Mouse (Mus musculus): ENCODE results near the gene Nicn1. TPM values are rescaled to one million over a fixed set of nuclear protein-coding genes. Genes with fewer than 3 reads are reported as not detected.
"Not testable (repeated sequence)": the region's sequence is repeated elsewhere in the genome, so short reads cannot be mapped to it uniquely, and the experiment has no call there.

The Nicn1 gene
- total RNA-seq (2021) = 10 to 100 TPM; 20.3 to 24.2 TPM

DNA sequence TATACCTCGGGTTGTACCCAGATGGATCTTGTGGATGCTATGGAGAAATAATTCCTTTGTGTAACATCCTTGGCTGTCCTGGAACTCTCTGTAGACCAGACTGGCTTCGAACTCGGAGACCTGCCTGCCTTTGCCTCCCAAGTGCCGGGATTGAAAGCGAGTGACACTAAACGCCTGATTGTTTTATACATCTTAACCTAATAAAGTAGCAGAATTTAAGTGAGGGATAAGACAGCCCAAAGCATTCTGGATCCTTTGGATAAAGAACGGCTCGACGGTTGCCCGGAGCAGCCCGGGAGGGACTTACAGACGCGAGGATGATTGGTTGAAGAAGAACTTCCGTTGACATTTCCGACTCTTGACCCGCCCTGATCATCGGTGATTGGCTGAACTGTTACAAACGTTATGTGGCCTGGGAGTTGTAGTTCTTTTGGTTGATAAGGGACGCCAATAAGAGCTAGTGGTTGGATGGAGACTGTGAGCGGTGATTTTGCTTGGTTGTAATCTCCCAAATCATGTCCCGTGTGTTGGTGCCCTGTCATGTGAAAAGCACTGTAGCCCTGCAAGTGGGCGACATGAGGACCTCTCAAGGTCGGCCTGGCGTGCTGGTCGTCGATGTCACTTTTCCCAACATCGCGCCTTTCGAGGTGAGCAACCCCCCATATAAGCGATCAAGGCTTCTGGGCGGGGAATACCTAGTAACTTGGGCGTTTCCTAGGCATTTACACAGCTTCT is at the start of gene Nicn1:
Nicn1 (plus strand) TSS at position 414 of the 735 bp plus-strand sequence.
- DNase-seq (ENCODE audit: low spot score) = peak; percentile 87
- intact Hi-C loops (cut with DNase I) = loop anchor here (10.0 kb wide), 1 partner anchor 415 kb away; the partner anchor contains the start of gene Rbm6

- intact Hi-C loops (cut with DNase I) = no loop called here
- DNase-seq (ENCODE audit: low spot score) = no peak
These were observed 45.7 kb upstream of the Nicn1 start for GRCm38 (mm10) chr9:108244540-108244939.

DNA sequence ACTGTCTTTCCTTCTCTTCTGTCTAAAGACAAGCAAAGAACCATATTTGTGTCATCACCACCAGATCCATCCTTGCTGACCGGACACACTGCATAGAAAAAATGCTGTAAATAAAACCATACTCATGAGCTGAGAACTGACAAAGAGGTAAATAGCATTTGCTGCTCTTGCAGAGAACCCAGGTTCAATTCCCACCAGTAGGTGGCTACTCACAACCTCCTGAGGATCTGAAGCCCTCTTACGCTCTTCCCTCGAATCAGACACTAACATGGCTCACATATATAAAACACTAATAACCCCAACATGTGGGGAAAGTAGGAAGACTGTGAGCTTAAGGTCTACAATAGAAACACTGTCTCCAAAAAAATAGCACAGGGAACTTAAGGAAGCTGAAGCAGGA is 45.2 kb upstream of the Nicn1 start:
- intact Hi-C loops (cut with DNase I) = loop anchor here (5.0 kb wide), 1 partner anchor 33 kb away; no protein-coding TSS in a partner anchor
- DNase-seq (ENCODE audit: low spot score) = no peak

DNA sequence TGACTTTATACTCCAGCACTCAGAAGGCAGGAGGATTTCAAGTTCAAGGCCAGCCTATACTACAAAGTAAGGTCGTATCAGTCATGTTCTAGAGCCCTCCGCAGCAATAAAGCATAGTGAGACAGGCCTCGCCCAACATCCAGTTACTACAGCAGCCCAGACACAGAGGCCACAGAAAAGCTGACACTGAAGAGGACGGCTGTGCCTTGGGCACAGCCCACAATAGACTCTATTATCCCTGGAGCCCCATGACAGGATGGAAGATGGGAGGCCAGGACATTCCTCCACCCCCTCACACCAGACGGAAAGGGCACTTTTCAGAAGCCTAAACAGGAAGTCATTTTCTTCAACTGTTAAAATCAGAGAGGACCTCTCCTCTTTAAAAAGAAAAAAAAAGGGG is 41.3 kb upstream of the Nicn1 start:
- DNase-seq (ENCODE audit: low spot score) = no peak
- intact Hi-C loops (cut with DNase I) = loop anchor here (2.0 to 5.0 kb wide), 2 partner anchors 34 to 37 kb away; no protein-coding TSS in a partner anchor

- intact Hi-C loops (cut with DNase I) = no loop called here
These were observed 38.4 kb upstream of the Nicn1 start for GRCm38 (mm10) chr9:108251877-108252276.

GRCm38 (mm10) chr9:108252766-108253165 is 37.5 kb upstream of the Nicn1 start:
- no peak for DNase-seq (ENCODE audit: low spot score)
- intact Hi-C loops (cut with DNase I) = no loop called here

More at GRCm38 (mm10) chr9:108251877-108252276, 38.4 kb upstream of the Nicn1 start:
- no peak for DNase-seq (ENCODE audit: low spot score)

DNA sequence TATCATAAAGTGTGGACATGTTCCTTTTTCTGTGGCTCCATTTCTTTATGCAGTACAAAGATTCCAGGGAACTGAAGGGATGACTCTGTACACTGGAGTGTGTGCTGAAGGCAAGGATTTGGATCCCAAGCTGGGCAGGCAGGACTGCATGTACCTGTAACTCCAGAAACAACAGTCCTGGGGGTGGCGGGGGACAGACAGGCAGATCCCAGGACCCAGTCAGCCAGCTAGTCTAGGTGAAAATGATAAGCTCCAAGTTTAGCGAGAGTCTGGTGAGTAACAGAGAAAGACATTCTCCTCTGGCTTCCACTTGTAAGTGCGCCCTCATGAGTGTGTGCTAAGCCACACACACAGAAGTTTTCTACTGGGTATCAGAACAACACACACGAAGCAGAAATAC is 29.7 kb upstream of the Nicn1 start:
- intact Hi-C loops (cut with DNase I) = no loop called here
- no peak for DNase-seq (ENCODE audit: low spot score)

DNA sequence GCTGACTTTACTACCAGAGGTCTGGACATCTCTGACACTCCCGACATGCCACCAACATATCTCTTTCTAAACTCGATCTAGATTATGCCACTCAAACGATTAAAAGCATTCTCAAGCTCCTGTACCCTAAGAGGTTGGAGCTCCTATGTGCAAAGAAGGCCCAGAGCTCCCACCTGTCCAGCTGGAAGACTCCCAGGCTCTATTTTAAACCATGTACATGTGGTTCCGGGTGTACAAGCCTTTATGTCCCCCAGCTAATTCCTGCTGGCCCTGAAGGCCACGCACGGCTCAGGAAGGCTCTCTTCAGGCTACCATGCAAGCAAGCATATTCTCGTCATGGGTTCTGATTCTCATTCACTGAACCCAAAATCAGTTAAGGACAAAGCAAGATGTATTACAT is 28.4 kb upstream of the Nicn1 start:
- DNase-seq (ENCODE audit: low spot score) = no peak
- intact Hi-C loops (cut with DNase I) = no loop called here

DNA sequence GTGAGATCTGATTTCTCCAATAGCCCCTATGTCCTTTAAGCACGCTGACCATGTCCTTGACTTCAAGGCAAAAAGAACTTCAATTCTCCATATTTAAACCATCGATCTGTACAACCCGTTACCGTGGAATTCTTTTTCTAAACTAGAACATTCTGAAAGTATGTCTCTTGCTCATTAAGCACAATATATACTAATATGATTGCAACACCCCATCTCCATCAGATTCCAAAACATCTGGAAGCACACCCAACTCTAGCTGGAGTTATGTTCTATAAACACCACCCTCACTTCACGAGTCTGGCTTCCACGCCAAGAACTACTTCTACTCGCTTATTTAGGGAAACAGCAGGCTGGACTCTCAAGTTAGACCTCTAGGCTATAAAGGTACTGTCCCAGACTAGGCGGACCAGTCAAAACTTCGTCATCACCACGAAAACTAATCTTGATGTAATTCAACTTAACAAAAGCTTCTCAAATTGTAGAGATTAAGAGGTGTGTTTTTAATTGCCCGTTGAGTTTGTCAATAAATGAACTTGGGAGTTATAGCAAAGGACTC is 27.7 kb upstream of the Nicn1 start:
- intact Hi-C loops (cut with DNase I) = no loop called here
- no peak for DNase-seq (ENCODE audit: low spot score)

DNA sequence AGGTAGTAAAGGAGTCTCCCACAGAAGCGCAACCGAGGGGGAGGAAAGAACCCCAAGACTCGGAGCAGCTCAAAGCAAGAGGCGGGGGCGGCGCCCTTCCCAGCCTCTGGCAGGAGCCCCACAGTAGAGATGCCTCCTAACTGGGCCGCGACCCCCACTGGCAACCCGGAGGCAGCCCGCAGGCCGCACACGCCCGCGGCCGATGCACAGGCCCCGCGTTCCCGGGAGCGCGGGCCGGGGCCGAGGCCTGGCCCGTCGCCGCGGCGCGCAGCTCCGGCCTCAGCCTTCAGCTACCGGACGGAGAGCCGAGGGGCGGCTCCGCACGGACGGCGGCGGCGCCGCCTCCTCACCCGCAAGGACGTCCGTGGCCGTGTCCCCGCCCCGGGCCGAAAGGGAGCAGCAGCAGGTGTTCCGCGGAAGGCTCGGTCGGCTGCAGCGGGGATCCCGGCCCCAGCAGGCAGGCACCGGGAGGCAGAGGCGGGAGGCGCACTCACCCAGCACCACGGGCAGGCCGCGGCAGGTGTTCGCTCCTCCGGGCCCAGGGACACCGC is 27.0 kb upstream of the Nicn1 start:
- intact Hi-C loops (cut with DNase I) = no loop called here
- DNase-seq (ENCODE audit: low spot score) = peak; percentile 9

DNA sequence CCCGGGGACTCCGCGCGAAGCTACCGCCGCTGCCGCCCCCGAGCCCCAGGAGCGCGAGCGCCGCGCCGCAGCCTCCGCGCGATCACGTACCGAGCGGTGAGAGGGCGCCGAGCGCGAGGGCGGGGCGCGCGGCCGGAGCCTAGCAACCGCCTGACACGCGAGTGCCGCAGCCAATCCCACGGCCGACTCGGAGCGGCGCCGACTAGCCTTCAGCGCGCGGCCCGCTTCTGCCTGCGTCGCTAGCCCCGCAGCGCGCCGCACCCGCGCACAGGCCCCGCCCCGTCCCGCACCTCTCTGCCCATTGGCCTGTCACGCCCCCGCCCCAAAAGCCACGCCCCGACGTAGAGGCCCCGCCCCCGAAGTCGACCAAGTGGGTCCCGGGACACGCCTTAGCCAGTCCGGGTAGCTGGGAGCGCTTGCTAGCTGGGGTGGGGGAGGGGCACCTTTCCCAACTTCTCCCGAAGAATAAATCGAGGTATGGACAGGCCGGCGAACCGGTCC is 26.5 kb upstream of the Nicn1 start, which contains the start of gene Dag1:
Dag1 (minus strand) TSS at position 269 of the 501 bp plus-strand sequence.
- intact Hi-C loops (cut with DNase I) = loop anchor here (2.0 kb wide), 1 partner anchor 17 kb away; no protein-coding TSS in a partner anchor
- DNase-seq (ENCODE audit: low spot score) = peak; percentile 95

DNA sequence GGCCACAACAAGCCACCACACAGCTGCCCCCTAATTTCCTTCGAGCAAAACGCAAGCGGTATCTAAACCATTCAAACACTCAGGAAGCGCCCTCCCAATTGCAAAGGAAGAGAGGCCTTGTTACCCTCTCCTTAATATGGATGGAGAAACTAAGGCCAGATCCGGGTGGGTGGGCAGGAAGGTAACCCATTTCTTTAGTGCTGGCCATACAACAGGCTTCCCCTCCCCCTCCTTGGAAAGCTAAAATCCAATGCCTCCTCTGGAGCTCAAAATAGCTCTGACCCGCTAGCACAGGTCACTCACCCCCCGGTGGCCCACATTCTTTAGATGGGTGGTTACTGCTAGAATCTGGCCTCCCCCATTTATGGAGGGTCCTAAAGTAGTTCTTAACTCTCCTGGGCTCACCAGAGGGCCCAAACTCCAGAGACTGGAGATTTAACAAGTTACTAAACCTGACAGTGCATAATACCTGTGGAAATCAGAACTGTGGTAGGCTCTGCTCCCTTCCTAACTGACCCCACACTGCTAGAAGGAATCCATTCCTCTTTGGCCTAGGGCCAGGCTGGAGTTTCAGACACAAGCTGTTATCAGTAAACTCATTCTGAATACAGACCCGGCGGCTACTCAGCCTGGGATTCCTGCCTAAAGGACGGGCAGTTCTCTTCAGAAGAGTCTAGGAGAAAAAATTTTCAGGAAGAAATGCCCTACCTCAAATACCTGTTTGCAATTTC is 25.9 kb upstream of the Nicn1 start:
- peak; percentile 26 for DNase-seq (ENCODE audit: low spot score)
- intact Hi-C loops (cut with DNase I) = loop anchor here (2.0 kb wide), 1 partner anchor 16 kb away; no protein-coding TSS in a partner anchor

- DNase-seq (ENCODE audit: low spot score) = no peak
- intact Hi-C loops (cut with DNase I) = no loop called here
These were observed 23.8 kb upstream of the Nicn1 start for GRCm38 (mm10) chr9:108266261-108266935.

- DNase-seq (ENCODE audit: low spot score) = peak; percentile 44
- intact Hi-C loops (cut with DNase I) = no loop called here
These were observed 22.5 kb upstream of the Nicn1 start for GRCm38 (mm10) chr9:108267691-108268090.

DNA sequence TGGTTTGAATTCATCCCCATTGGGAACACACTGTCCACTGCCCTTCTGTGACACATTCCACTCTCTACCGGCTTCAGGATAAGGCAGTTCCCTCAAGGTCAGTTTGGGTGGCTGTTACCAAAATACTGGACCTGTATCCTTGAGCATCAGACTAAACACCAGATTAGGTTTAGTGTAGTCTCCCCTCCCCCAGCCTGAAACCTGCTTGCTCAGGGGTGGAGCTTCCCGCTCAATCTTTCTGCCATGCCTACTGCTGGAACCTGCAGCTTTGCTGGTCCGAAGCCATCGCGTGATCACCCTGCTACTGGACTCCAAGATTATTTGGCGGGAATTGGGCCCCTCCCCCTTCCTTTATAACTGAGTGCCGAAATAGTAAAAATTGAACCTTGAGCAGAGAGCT is 21.5 kb upstream of the Nicn1 start:
- DNase-seq (ENCODE audit: low spot score) = peak; percentile 21

DNA sequence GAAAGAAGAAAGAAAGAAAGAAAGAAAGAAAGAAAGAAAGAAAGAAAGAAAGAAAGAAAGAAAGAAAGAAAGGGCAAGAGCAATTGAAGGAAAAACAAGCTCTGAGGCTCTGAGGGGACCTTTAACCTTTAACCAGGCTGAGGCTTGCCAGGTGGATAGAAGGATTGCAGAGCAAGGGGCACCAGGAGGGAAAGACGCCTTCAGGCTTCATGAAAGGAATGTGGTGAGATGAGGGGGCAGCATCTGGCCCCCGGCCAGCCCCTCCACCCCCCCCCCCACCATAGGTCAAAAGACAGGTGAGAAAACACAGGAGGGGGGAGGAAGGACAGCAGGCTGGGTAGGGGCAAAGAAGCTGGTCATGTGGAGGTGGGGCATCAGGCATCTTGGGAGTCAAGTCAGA is 18.3 kb upstream of the Nicn1 start:
- DNase-seq (ENCODE audit: low spot score) = no peak
- intact Hi-C loops (cut with DNase I) = no loop called here

More for the DNA sequence above, 21.5 kb upstream of the Nicn1 start:
- intact Hi-C loops (cut with DNase I) = not testable (repeated sequence)

- no peak for DNase-seq (ENCODE audit: low spot score)
- intact Hi-C loops (cut with DNase I) = no loop called here
These were observed 17.5 kb upstream of the Nicn1 start for GRCm38 (mm10) chr9:108272691-108273090.

GRCm38 (mm10) chr9:108273485-108273884 is 16.7 kb upstream of the Nicn1 start:
- intact Hi-C loops (cut with DNase I) = no loop called here
- no peak for DNase-seq (ENCODE audit: low spot score)

GRCm38 (mm10) chr9:108274476-108275330 is 15.5 kb upstream of the Nicn1 start:
- no peak for DNase-seq (ENCODE audit: low spot score)
- intact Hi-C loops (cut with DNase I) = no loop called here

All from heart, postnatal 25 days (tissue).